Mouse (Mus musculus) left cerebral cortex, postnatal 10 days (tissue): ENCODE data around the gene Gm3269. TPM values are rescaled to one million over a fixed set of nuclear protein-coding genes. Genes with fewer than 3 reads are reported as not detected.
"Not testable (repeated sequence)": the region's sequence is repeated elsewhere in the genome, so short reads cannot be mapped to it uniquely, and the experiment has no call there.

Experiments
- DNase-seq, 2 experiments: peaks; one replicate each; pipeline ENCODE4 v3.0.0; 2021 to 2022; ENCODE audit warnings: low spot score in 2 of 2, mixed read lengths in 1 of 2; ENCODE audit errors: extremely low spot score in 1 of 2
- intact Hi-C: fragments of 180-260 bp; cut with DNase I; formaldehyde crosslinking; loops from one replicate; pipeline ENCODE4 v1.15.1; 2025
- total RNA-seq, 2 experiments: library from RNA; stranded (reverse); gene quantifications; 2 replicates each; pipeline ENCODE4 v1.2.3; 2021

The Gm3269 gene
- not detected for total RNA-seq

DNA sequence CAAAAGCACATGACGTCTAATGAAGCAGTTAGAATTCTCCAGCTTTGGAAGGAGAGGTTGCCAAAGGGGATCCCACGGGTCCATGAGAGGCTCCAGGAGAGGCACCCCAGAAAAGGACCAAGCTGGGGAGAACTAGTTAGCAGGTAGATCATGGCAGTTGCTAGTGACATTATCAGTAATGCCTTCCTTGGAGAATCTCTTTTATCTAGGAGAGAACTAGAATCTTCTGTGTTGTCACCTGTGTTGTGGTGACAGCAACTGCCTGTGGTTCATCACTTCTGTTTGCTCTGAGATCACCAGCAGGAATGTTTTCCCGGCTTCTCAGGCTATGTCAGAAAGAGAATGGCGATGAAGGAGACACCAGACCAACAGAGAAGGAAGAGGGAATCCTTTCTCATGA is at the start of gene Gm3269:
Gene Gm3269, plus strand, starts transcription at position 301 of the 400 bp plus-strand sequence.
- intact Hi-C loops, DNase-seq: not testable (repeated sequence)

DNA sequence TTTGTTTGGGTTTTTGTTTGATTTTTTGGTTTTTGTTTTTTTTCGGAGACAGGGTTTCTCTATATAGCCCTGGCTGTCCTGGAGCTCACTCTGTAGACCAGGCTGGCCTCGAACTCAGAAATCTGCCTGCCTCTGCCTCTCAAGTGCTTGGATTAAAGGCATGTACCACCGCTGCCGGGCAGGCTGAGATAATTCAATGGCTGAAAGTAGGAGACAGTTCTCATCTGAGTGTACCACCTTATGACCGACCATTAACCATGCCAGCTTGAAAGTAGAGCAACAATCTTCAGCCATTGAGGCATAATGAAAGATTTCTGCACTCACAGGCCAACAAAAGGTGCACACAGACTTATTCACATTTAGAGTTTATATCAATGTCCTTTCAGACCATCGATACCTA is 31.5 kb upstream of the Gm3269 start:
- intact Hi-C loops = not testable (repeated sequence)
- DNase-seq = peak in 1 of 2 experiments; percentile 21

DNA sequence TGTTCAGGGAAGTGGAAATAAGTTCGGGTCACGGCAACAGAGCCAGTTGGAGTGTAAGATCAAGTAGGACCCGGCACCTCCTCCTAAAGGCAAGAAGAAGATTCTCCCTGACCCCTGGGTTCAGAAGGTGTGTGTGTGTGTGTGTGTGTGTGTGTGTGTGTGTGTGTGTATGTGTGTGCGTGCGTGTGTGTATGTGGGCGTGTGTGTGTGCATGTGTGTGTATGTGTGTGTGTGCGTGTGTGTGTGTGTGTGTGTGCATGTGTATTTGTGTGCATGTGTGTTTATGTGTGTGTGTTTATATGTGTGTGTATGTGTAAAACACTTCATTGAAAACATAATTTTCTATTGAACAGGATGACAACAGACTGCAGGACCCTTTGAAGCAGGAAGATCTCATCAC is 16.0 kb upstream of the Gm3269 start:
- intact Hi-C loops, DNase-seq: not testable (repeated sequence)

DNA sequence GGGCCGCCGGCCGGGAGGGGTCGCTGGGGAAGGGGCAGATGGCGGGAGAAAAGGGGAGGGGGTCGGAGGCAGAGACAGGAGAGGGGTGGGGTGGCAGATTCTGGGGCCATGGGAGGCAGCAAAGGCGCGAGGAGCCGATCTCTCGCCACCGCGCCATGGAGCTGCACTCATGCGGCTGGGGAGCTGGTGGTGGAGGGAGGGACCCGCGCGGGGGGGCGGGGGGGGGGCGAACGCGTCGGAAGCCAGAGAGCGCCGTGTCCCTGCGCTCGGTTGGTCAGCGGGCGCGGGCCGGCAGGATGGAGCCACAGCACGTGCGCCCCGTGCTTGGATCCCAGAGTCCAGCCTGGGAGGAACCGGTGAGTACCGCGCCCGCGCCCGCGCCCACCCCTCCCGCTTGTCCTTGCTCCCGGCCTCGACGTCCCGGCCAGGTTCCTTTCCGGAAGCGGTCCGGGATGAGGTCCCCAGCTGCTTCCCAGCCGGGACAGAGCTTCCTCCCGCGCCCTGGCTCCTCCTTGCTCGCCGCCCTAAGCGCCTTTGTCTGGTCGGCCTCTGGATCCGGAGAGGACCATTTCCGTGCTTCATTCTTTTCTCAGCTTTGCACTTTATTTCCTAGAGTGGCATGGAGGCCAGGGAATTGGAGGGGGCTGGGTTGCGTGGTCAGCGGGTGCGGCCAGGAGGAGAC is 17.5 kb downstream of the Gm3269 start, which contains the start of gene Gm3264:
Gene Gm3264, plus strand, starts transcription at position 278 of the 682 bp plus-strand sequence.
- peak in 1 of 2 experiments; percentile 18 for DNase-seq
- intact Hi-C loops = not testable (repeated sequence)

DNA sequence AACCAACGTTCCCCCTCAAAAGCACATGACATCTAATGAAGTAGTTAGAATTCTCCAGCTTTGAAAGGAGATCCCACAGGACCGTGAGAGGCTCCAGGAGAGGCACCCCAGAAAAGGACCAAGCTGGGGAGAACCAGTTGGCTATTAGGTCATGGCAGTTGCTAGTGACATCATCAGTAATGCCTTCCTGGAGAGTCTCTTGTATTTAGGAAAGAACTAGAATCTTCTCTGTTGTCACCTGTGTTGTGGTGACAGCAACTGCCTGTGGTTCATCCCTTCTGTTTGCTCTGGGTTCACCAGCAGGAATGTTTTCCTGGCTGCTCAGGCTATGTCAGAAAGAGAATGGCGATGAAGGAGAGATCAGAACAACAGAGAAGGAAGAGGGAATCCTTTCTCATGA is 54.2 kb downstream of the Gm3269 start, which contains the start of gene Gm3278:
Gene Gm3278, plus strand, starts transcription at position 301 of the 400 bp plus-strand sequence.
- intact Hi-C loops, DNase-seq: not testable (repeated sequence)

Other genes starting within 250 kb of the Gm3269 start
- under 1 TPM; 0.53 to 0.77 TPM for gene Gm8159, start 205.8 kb upstream of the Gm3269 start, total RNA-seq
- not detected for gene Gm3239, start 173.9 kb upstream of the Gm3269 start, total RNA-seq
- not detected for gene Gm7876, start 128.9 kb upstream of the Gm3269 start, total RNA-seq
- gene Gm3252, start 111.3 kb upstream of the Gm3269 start, total RNA-seq = under 1 TPM; 0.54 to 0.83 TPM
- not detected for gene Gm9602, start 61.8 kb upstream of the Gm3269 start, total RNA-seq
- gene Gm3264, start 17.5 kb downstream of the Gm3269 start, total RNA-seq = 10 to 100 TPM; 19.4 to 20.7 TPM
- gene Gm3278, start 54.3 kb downstream of the Gm3269 start, total RNA-seq = not detected
- gene Gm8297, start 145.8 kb downstream of the Gm3269 start, total RNA-seq = not detected
- gene Gm3298, start 177.8 kb downstream of the Gm3269 start, total RNA-seq = not detected
- not detected for gene 4930555G01Rik, start 212.5 kb downstream of the Gm3269 start, total RNA-seq
- 1 to 10 TPM; 6.0 to 6.8 TPM for gene Gm8281, start 232.9 kb downstream of the Gm3269 start, total RNA-seq